Mouse (Mus musculus): ENCODE data around the gene Gm10428. TPM values are rescaled to one million over a fixed set of nuclear protein-coding genes. Genes with fewer than 3 reads are reported as not detected.

Gene Gm10428
- total RNA-seq, 1 experiment from 2014 or later = not detected

- ATAC-seq (replicated peaks; ENCODE audit: low read depth, poor library complexity, severe bottlenecking) = no peak
Observed at GRCm38 (mm10) chr11:62760755-62761457, 8.0 kb downstream of the Gm10428 start.

GRCm38 (mm10) chr11:62776510-62776909, 23.6 kb downstream of the Gm10428 start:
- ATAC-seq (replicated peaks; ENCODE audit: low read depth, poor library complexity, severe bottlenecking) = no peak

- peak; percentile 98 for ATAC-seq (replicated peaks; ENCODE audit: low read depth, poor library complexity, severe bottlenecking)
Observed at GRCm38 (mm10) chr11:62788935-62789616, 36.2 kb downstream of the Gm10428 start, which contains the start of gene Zfp286. Gene Zfp286 (minus strand): TSS chr11:62789462.

- no peak for ATAC-seq (replicated peaks; ENCODE audit: low read depth, poor library complexity, severe bottlenecking)
Observed at GRCm38 (mm10) chr11:62789617-62789936, 36.7 kb downstream of the Gm10428 start.

Other genes starting within 250 kb of the Gm10428 start
- gene Cenpv, start 213.8 kb upstream of the Gm10428 start, total RNA-seq (2017) = 13.4 and 18.7 TPM in 2 replicates
- gene Ubb, start 201.9 kb upstream of the Gm10428 start, total RNA-seq (2017) = 1,111 and 1,232 TPM in 2 replicates
- gene Trpv2, start 178.6 kb upstream of the Gm10428 start, total RNA-seq (2017) = 13.0 and 15.9 TPM in 2 replicates
- gene Lrrc75a, start 104.6 kb upstream of the Gm10428 start, total RNA-seq (2017) = 1.8 and 6.9 TPM in 2 replicates
- 13.0 and 28.6 TPM in 2 replicates for gene Mmgt2, start 104.4 kb upstream of the Gm10428 start, total RNA-seq (2017)
- gene Zfp287, start 21.2 kb upstream of the Gm10428 start, total RNA-seq (2017) = 1.6 and 3.9 TPM in 2 replicates
- gene Zfp286, start 36.4 kb downstream of the Gm10428 start, total RNA-seq (2017) = 4.2 and 5.1 TPM in 2 replicates
- 16.1 and 16.3 TPM in 2 replicates for gene Trim16, start 67.1 kb downstream of the Gm10428 start, total RNA-seq (2017)
- 0.58 and 1.2 TPM in 2 replicates for gene Fbxw10, start 94.0 kb downstream of the Gm10428 start, total RNA-seq (2017)
- 37.7 and 59.4 TPM in 2 replicates for gene Tvp23b, start 126.4 kb downstream of the Gm10428 start, total RNA-seq (2017)
- not detected in 2 replicates for gene Cdrt4, start 198.1 kb downstream of the Gm10428 start, total RNA-seq (2017)